ENCODE assay signal across 20 mouse cellular contexts in the genomic region with DNA sequence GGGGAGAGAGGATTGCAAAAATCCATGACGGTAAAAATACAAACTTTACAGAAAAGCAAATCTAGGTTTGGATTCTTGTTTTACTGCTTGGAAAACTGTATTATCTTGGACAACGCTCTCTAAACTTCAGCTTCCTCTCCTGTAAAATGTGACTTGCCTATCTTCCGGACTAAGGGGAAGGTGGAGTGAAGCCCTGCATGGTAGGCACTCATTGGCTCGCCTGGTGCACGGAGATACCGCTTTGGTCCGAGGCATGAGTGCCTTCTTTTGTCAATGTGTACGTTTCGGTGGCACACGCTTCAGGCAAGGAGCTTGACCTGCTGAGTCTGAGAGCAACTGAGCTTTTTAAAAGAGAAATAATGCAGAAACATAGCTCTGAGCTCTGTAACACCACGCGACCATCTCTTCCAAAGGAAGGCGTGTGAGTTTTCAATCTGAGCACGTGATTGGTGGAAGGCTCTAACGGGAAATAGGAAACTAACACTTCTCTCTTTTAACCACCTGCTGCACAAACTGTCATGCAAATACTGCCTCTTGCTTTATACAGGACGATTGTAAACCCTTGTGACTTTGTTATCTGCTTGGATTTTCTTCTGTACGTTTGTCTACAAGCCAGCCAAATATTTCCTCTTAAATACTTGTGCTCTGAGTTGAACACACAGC. TPM values are rescaled to one million over a fixed set of nuclear protein-coding genes. Genes with fewer than 3 reads are reported as not detected.
DNase-seq lines count a peak whose midpoint lies in the region; ATAC-seq and TF ChIP-seq lines count a peak whose summit lies in the region.
"Had no signal": no experiment of that assay in that cellular context is flagged by ENCODE, and none has a peak within 500 bp of the region (broad histone marks: within the 10 kb centered on the region; RNA-seq: fewer than 3 reads in every experiment).

No protein-coding gene starts in this region.

- TF ChIP-seq CTCF in lung, embryonic 14.5 days (IDR thresholded peaks at IDR 0.05; ENCODE audit: low read depth): no peak

- no peaks in the 10 kb centered on the region for H3K27me3 ChIP-seq in heart, embryonic 10.5 days (ENCODE audit: insufficient read depth, poor library complexity, severe bottlenecking)
- H3K27me3 ChIP-seq in lung, embryonic 14.5 days (ENCODE audit: insufficient read depth, low read length): no peaks in the 10 kb centered on the region
- H3K27me3 ChIP-seq: embryonic facial prominence, embryonic 13.5 days; kidney, embryonic 15.5 days; limb, embryonic 15.5 days; neural tube, embryonic 15.5 days had no signal

- H3K27ac ChIP-seq in heart, embryonic 10.5 days: no peak overlapping the region
- no peak overlapping the region for H3K27ac ChIP-seq in lung, embryonic 14.5 days (ENCODE audit: low read depth)
- H3K27ac ChIP-seq: embryonic facial prominence, embryonic 13.5 days; forebrain, embryonic 10.5 days; kidney, embryonic 15.5 days; layer of hippocampus, adult 2 months; limb, embryonic 15.5 days; neural tube, embryonic 15.5 days had no signal

- WGBS in heart, embryonic 10.5 days: 60% methylated on average over 17 of the region's 17 CpGs
- WGBS in lung, embryonic 14.5 days: 57% methylated on average over 17 of the region's 17 CpGs

- no peaks in the 10 kb centered on the region for H3K9me3 ChIP-seq in heart, embryonic 10.5 days
- H3K9me3 ChIP-seq in lung, embryonic 14.5 days (ENCODE audit: low read depth, low read length): no peaks in the 10 kb centered on the region
- H3K9me3 ChIP-seq: embryonic facial prominence, embryonic 13.5 days; forebrain, embryonic 10.5 days; kidney, embryonic 15.5 days; limb, embryonic 15.5 days; neural tube, embryonic 15.5 days had no signal

- H3K4me2 ChIP-seq in lung, embryonic 14.5 days: peak overlapping the region; percentile 27; the same call in 1 of the 2 replicates
- H3K4me2 ChIP-seq: embryonic facial prominence, embryonic 13.5 days; kidney, embryonic 15.5 days; limb, embryonic 15.5 days; neural tube, embryonic 15.5 days had no signal

- H3K9ac ChIP-seq in lung, embryonic 14.5 days: no peak overlapping the region
- H3K9ac ChIP-seq: embryonic facial prominence, embryonic 13.5 days; kidney, embryonic 15.5 days; limb, embryonic 15.5 days; neural tube, embryonic 15.5 days had no signal

- peaks cover 10% of the 10 kb centered on the region; the same call in 1 of the 2 replicates for H3K4me1 ChIP-seq in heart, embryonic 10.5 days
- H3K4me1 ChIP-seq in lung, embryonic 14.5 days (ENCODE audit: insufficient read depth): no peaks in the 10 kb centered on the region
- H3K4me1 ChIP-seq: embryonic facial prominence, embryonic 13.5 days; kidney, embryonic 15.5 days; limb, embryonic 15.5 days; neural tube, embryonic 15.5 days had no signal

- no peak for DNase-seq in heart, embryonic 10.5 days (ENCODE audit: low spot score)
- no peak for DNase-seq in heart, adult 18-20 months
- peak; percentile 21 for DNase-seq in lung, embryonic 14.5 days
- no peak for DNase-seq in lung, postnatal 25 days (ENCODE audit: low spot score)
- peak; percentile 27 for DNase-seq in induced T-regulatory cell, adult 2 months (ENCODE audit: low read depth)
- no peak for DNase-seq in frontal cortex, postnatal 36 days (ENCODE audit: low spot score in 2 of 2)
- DNase-seq in cerebellum, postnatal 36 days: no peak
- DNase-seq: adrenal gland, postnatal 14 days; cerebellum, postnatal 25 days; heart, postnatal 36 days; lung, postnatal 4 days; right cerebral cortex, adult 18-20 months had no signal

- peak overlapping the region; percentile 15; the same call in 1 of the 2 replicates for H3K4me3 ChIP-seq in heart, embryonic 10.5 days
- no peak overlapping the region for H3K4me3 ChIP-seq in lung, embryonic 14.5 days (ENCODE audit: low read depth, low read length)
- H3K4me3 ChIP-seq: embryonic facial prominence, embryonic 13.5 days; forebrain, embryonic 10.5 days; kidney, embryonic 15.5 days; layer of hippocampus, adult 2 months; limb, embryonic 15.5 days; neural tube, embryonic 15.5 days had no signal

- no peak for ATAC-seq in lung, embryonic 14.5 days (ENCODE audit: insufficient read depth)
- ATAC-seq in CD4-positive, CD25-positive, alpha-beta regulatory T cell, adult 4 months: peak; percentile 73

- no peaks in the 10 kb centered on the region for H3K36me3 ChIP-seq in heart, embryonic 10.5 days
- H3K36me3 ChIP-seq in lung, embryonic 14.5 days (ENCODE audit: insufficient read depth): no peaks in the 10 kb centered on the region
- H3K36me3 ChIP-seq: embryonic facial prominence, embryonic 13.5 days; forebrain, embryonic 10.5 days; kidney, embryonic 15.5 days; limb, embryonic 15.5 days; neural tube, embryonic 15.5 days had no signal

RNA-seq across cellular contexts. Expression of a gene that starts 23.0 kb away (rescaled TPM):
- polyA plus RNA-seq in heart, embryonic 10.5 days (2016; fragmentation: Nextera tagmentation; extraction: Ambion mirVana): 0.38 TPM in 1 of 2 replicates, not detected in the other
- not detected for total RNA-seq in heart, adult 18-20 months (2021)
- polyA plus RNA-seq in lung, embryonic 14.5 days (2014; fragmentation: Nextera tagmentation; extraction: Ambion mirVana): 0.69 and 1.3 TPM in 2 replicates
- not detected for polyA plus RNA-seq in CD4-positive, CD25-positive, alpha-beta regulatory T cell, adult 4 months (2017; shearing (Covaris generic))
- total RNA-seq: adrenal gland, postnatal 14 days; ES-E14; heart, postnatal 36 days had no signal
- polyA plus RNA-seq: limb, embryonic 15.5 days had no signal

Comparison
In these comparisons a context has a peak if more than half of its experiments do, and no peak if none do; other contexts are left out.
1. DNase-seq: peak in lung, embryonic 14.5 days (single experiment) and induced T-regulatory cell, adult 2 months (single experiment); none in heart, embryonic 10.5 days (single experiment), heart, adult 18-20 months (0 of 2), lung, postnatal 25 days (single experiment), frontal cortex, postnatal 36 days (0 of 2) and cerebellum, postnatal 36 days (0 of 2).